Mouse (Mus musculus): ENCODE data around the gene Tbx4. TPM values are rescaled to one million over a fixed set of nuclear protein-coding genes. Genes with fewer than 3 reads are reported as not detected.

The Tbx4 gene
- total and polyA plus RNA-seq, 3 experiments, result not detected

GRCm38 (mm10) chr11:85876059-85876788 is 10.0 kb upstream of the Tbx4 start:
- TF ChIP-seq JUN (IDR thresholded peaks at IDR 0.05; ENCODE audit: insufficient read depth, low read depth, low read length), result no peak
- no peak for TF ChIP-seq POLR2A (IDR thresholded peaks at IDR 0.05; ENCODE audit: low read depth, low read length)
- peak; percentile 7; the same call in 1 of the 2 replicates for TF ChIP-seq SMC3 (IDR thresholded peaks at IDR 0.05; ENCODE audit: low read depth, low read length)
- TF ChIP-seq MAX (IDR thresholded peaks at IDR 0.05; ENCODE audit: low read length), result 0 out of 2 replicates have a peak, but pooled peaks have one; percentile 18
- no peak for TF ChIP-seq MYC (IDR thresholded peaks at IDR 0.05; ENCODE audit: low read depth, low read length)
- in situ Hi-C loops (cut with MboI; ENCODE audit: low pct_ligation_motif_present, low pct_unique_long_range_greater_than_20kb, low sequenced_read_pairs), result no loop called here
- no peaks in the 10 kb centered on the region for H3K36me3 ChIP-seq (replicated peaks in 1 of 2; ENCODE audit: control insufficient read depth in 1 of 2, insufficient read depth in 1 of 2, low read length in 1 of 2)

GRCm38 (mm10) chr11:85884498-85884897 is 1.7 kb upstream of the Tbx4 start:
- no peak overlapping the region for H3K27ac ChIP-seq (ENCODE audit: insufficient read depth, low read depth)
- peaks cover 2 to 9% of the 10 kb centered on the region in 2 experiments; a peak in 2 of 4 replicates for H3K4me1 ChIP-seq (ENCODE audit: control insufficient read depth in 1 of 2, insufficient read depth in 2 of 2)
- dilution Hi-C loops (cut with MboI; ENCODE audit: extremely low pct_ligation_motif_present, extremely low pct_unique_long_range_greater_than_20kb, low sequenced_read_pairs), result no loop called here
- no peak for DNase-seq (ENCODE audit: extremely low read depth)
- in situ Hi-C loops (cut with MboI; ENCODE audit: low pct_ligation_motif_present, low pct_unique_long_range_greater_than_20kb, low sequenced_read_pairs), result no loop called here
- H3K36me3 ChIP-seq (replicated peaks in 1 of 2; ENCODE audit: control insufficient read depth in 1 of 2, insufficient read depth in 1 of 2, low read length in 1 of 2), result no peaks in the 10 kb centered on the region
- TF ChIP-seq ETS1 (conservative IDR thresholded peaks at IDR 0.05; ENCODE audit: low read depth, low read length), result no peak
- no peak for TF ChIP-seq KAT2A (IDR thresholded peaks at IDR 0.05; ENCODE audit: insufficient replicate concordance, low read length)
- no peak for TF ChIP-seq PAX5 (IDR thresholded peaks at IDR 0.05; ENCODE audit: low read length)
- TF ChIP-seq ZKSCAN1 (IDR thresholded peaks at IDR 0.05; ENCODE audit: borderline replicate concordance, low read depth, low read length), result no peak
- no peak for TF ChIP-seq ZC3H11A (IDR thresholded peaks at IDR 0.05; ENCODE audit: low read depth, low read length)
- no peak for TF ChIP-seq GABPA (IDR thresholded peaks at IDR 0.05; ENCODE audit: insufficient replicate concordance, low read depth, low read length)
- TF ChIP-seq MAZ (IDR thresholded peaks at IDR 0.05; ENCODE audit: low read depth, low read length), result no peak
- no peak overlapping the region for H3K4me2 ChIP-seq (ENCODE audit: insufficient read depth, low read depth, poor library complexity, severe bottlenecking)
- peaks cover 2% of the 10 kb centered on the region for H3K27me3 ChIP-seq (replicated peaks)
- no peaks in the 10 kb centered on the region for H3K9me3 ChIP-seq (replicated peaks; ENCODE audit: low read length)
- H3K4me3 ChIP-seq (replicated peaks in 1 of 3; ENCODE audit: low read depth in 2 of 3, low read length in 2 of 3, poor library complexity in 1 of 3), result no peak overlapping the region
- no peaks in the 10 kb centered on the region for H3K79me2 ChIP-seq (replicated peaks; ENCODE audit: control insufficient read depth, extremely low read depth, insufficient read depth, poor library complexity, severe bottlenecking)
- no peak overlapping the region for H3K9ac ChIP-seq (ENCODE audit: insufficient read depth, low read depth)

More at GRCm38 (mm10) chr11:85876059-85876788, 10.0 kb upstream of the Tbx4 start:
- Histone ChIP-seq H3K4me1 (ENCODE audit: control insufficient read depth in 1 of 2, insufficient read depth in 2 of 2) (peaks cover 0 to 9% of the 10 kb centered on the region in 2 experiments; a peak in 2 of 4 replicates), H3K4me2 (ENCODE audit: insufficient read depth, low read depth, poor library complexity, severe bottlenecking) (no peak overlapping the region), H3K27me3 (replicated peaks) (peaks cover 2% of the 10 kb centered on the region), H3K79me2 (replicated peaks; ENCODE audit: control insufficient read depth, extremely low read depth, insufficient read depth, poor library complexity, severe bottlenecking) (no peaks in the 10 kb centered on the region), H3K27ac (ENCODE audit: insufficient read depth, low read depth) (no peak overlapping the region), H3K9ac (ENCODE audit: insufficient read depth, low read depth) (no peak overlapping the region), H3K4me3 (replicated peaks in 1 of 3; ENCODE audit: low read depth in 2 of 3, low read length in 2 of 3, poor library complexity in 1 of 3) (no peak overlapping the region), H3K9me3 (replicated peaks; ENCODE audit: low read length) (peaks cover 5% of the 10 kb centered on the region)
- no peak for DNase-seq (ENCODE audit: extremely low read depth)
- dilution Hi-C loops (cut with MboI; ENCODE audit: extremely low pct_ligation_motif_present, extremely low pct_unique_long_range_greater_than_20kb, low sequenced_read_pairs), result no loop called here

DNA sequence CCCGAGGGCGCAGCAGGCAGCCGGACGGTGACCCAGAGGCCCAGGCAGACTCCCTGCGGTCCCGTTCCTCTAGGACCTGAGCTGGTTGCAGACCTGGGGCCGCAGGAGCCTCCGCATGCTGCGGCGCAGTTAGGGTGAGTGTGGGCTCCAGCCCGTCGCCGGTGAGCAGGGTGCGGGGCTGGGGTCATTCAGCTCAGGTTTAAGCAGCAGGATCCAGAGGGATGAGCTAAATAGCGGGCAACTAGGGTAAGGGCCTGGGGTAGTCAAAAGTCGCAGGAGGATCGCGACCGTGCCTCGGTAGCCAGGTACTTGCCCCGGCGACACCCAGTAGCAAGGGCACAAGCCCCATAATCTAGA is 185 bp downstream of the Tbx4 start:
- Histone ChIP-seq H3K4me1 (ENCODE audit: control insufficient read depth in 1 of 2, insufficient read depth in 2 of 2) (peaks cover 8 to 12% of the 10 kb centered on the region in 2 experiments), H3K9ac (ENCODE audit: insufficient read depth, low read depth) (no peak overlapping the region), H3K9me3 (replicated peaks; ENCODE audit: low read length) (no peaks in the 10 kb centered on the region), H3K36me3 (replicated peaks in 1 of 2; ENCODE audit: control insufficient read depth in 1 of 2, insufficient read depth in 1 of 2, low read length in 1 of 2) (no peaks in the 10 kb centered on the region), H3K27ac (ENCODE audit: insufficient read depth, low read depth) (no peak overlapping the region), H3K79me2 (replicated peaks; ENCODE audit: control insufficient read depth, extremely low read depth, insufficient read depth, poor library complexity, severe bottlenecking) (no peaks in the 10 kb centered on the region), H3K27me3 (replicated peaks) (peaks cover 2% of the 10 kb centered on the region), H3K4me2 (ENCODE audit: insufficient read depth, low read depth, poor library complexity, severe bottlenecking) (no peak overlapping the region), H3K4me3 (replicated peaks in 1 of 3; ENCODE audit: low read depth in 2 of 3, low read length in 2 of 3, poor library complexity in 1 of 3) (no peak overlapping the region)
- dilution Hi-C loops (cut with MboI; ENCODE audit: extremely low pct_ligation_motif_present, extremely low pct_unique_long_range_greater_than_20kb, low sequenced_read_pairs) (no loop called here), in situ Hi-C loops (cut with MboI; ENCODE audit: low pct_ligation_motif_present, low pct_unique_long_range_greater_than_20kb, low sequenced_read_pairs) (no loop called here)
- TF ChIP-seq CHD2 (IDR thresholded peaks at IDR 0.05; ENCODE audit: low read length) (no peak), USF1 (IDR thresholded peaks at IDR 0.05; ENCODE audit: low read depth, low read length) (no peak), MYC (IDR thresholded peaks at IDR 0.05; ENCODE audit: low read depth, low read length) (no peak), E2F4 (IDR thresholded peaks at IDR 0.05; ENCODE audit: insufficient replicate concordance, low read depth, low read length) (no peak), JUND (conservative IDR thresholded peaks at IDR 0.05; ENCODE audit: low read depth, low read length) (no peak), IRF4 (IDR thresholded peaks at IDR 0.05; ENCODE audit: low read depth, low read length) (no peak), CHD1 (IDR thresholded peaks at IDR 0.05; ENCODE audit: low read depth, low read length) (no peak), SMC3 (IDR thresholded peaks at IDR 0.05; ENCODE audit: low read depth, low read length) (no peak), EP300 (IDR thresholded peaks at IDR 0.05; ENCODE audit: low read length) (no peak)
- DNase-seq (ENCODE audit: extremely low read depth), result no peak
